Mouse (Mus musculus) 3T3-L1 (cell line): ENCODE data around the gene Ugt1a7c.

Experiments
- DNase-seq: peaks from one replicate; pipeline ENCODE4 v3.0.0-alpha.2; 2015; ENCODE audit warnings: low read depth, low spot score

Gene Ugt1a7c

GRCm38 (mm10) chr1:88195687-88196086 is 100.8 kb downstream of the Ugt1a7c start:
- DNase-seq: no peak

- no peak for DNase-seq
These were observed 102.6 kb downstream of the Ugt1a7c start for GRCm38 (mm10) chr1:88197443-88197842.

- DNase-seq: no peak
These were observed 105.1 kb downstream of the Ugt1a7c start for GRCm38 (mm10) chr1:88199996-88200395.

GRCm38 (mm10) chr1:88200456-88200855 is 105.6 kb downstream of the Ugt1a7c start, which contains the start of gene Ugt1a2:
Gene Ugt1a2, plus strand, starts transcription at chr1:88200601.
- DNase-seq: no peak

GRCm38 (mm10) chr1:88205294-88205922 is 110.5 kb downstream of the Ugt1a7c start, which contains the start of gene Dnajb3:
Gene Dnajb3, minus strand, starts transcription at chr1:88205782.
- no peak for DNase-seq

GRCm38 (mm10) chr1:88206843-88207479 is 112.1 kb downstream of the Ugt1a7c start:
- DNase-seq: no peak

DNA sequence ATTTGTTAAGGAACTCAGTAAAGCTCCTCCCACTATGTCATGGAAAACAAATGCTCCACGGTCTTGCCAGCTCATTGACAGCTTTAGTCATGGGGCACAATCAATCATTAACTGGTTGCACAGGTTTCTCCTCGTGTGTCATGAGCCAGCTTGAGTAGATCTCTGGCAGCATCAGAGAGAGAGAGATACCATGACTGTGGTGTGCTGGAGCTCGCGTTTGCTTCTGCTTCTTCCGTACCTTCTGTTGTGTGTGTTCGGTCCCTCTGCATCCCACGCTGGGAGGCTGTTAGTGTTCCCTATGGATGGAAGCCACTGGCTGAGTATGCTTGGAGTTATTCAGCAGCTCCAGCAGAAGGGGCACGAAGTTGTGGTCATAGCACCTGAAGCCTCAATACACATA is 117.0 kb downstream of the Ugt1a7c start, which contains the start of gene Ugt1a1:
Gene Ugt1a1, plus strand, starts transcription at position 148 of the 400 bp plus-strand sequence.
- DNase-seq: peak; percentile 2

DNA sequence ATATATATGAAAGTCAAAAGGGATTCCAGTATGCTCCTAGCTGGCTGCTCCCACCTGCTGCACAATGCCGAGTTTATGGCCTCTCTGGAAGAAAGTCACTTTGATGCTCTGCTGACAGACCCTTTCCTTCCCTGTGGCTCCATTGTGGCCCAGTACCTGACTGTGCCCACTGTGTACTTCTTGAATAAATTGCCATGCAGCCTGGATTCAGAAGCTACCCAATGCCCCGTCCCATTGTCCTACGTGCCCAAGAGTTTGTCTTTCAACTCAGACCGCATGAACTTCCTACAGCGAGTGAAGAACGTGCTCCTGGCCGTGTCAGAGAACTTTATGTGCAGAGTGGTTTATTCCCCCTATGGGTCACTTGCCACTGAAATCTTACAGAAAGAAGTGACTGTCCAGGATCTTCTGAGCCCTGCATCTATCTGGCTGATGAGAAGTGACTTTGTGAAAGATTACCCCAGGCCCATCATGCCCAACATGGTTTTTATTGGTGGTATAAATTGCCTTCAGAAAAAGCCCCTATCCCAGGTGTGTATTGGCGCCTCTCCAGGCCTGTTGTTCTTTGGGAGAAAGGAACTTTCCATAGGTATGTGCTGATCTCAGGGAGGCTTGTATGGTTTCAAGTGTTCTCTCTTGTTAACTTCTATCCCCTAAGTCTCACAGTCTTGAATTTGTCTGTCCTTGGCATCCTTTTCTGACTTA is 117.6 kb downstream of the Ugt1a7c start:
- DNase-seq: peak; percentile 5

DNA sequence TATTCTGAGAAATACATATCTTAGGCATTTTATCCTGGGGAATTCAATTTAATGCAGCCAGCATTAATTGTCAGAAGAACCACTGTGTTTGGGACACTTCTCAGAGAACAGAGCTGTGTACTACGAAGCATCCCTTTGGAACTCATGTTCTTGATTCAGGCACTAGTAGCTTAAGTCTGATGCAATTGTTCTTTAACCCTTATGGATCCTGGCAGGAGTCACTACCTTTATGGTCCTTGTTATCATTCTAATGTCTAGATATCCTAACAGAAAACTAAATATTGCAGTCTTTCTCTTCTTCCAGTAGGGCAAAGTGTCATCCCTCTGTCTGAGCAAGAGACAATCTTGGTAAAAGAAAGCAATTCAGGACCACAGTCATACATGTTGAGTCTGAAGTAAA is 118.2 kb downstream of the Ugt1a7c start:
- peak; percentile 7 for DNase-seq

DNA sequence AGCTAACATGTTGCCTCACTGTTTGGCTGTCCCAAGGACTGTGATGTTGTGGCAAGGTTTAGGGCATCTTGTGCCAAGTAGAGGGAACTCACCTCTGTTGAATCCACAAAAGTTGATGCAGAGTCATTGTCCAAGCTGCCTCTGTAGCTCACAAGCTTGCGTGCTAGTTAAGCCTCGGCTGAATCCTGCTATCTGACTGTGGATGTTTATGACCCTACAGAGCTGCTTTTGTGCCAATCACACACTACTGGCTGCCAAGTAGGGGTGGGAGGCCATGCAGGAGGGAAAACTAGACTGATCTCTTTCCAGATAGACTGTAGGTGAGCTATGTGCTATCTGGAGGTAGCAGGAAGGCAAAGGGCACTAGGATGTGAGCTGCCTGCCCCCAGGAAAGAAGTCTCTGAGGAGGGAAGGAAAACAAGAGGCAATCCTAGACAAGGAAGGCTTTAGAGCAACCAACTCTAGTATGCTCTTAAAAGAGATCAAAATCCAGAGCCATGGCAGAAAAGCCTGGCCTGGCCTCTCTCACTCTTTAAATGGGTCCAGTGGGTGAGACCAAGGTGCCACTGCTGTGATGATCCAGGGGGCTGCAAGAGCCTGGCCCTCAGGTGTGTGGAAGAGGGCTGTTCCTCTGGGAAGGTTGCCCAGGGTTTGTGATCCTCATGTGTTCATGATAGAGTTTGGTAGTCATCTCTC is 119.1 kb downstream of the Ugt1a7c start:
- peak; percentile 10 for DNase-seq

GRCm38 (mm10) chr1:88214462-88214952 is 119.6 kb downstream of the Ugt1a7c start:
- DNase-seq: peak; percentile 4

DNA sequence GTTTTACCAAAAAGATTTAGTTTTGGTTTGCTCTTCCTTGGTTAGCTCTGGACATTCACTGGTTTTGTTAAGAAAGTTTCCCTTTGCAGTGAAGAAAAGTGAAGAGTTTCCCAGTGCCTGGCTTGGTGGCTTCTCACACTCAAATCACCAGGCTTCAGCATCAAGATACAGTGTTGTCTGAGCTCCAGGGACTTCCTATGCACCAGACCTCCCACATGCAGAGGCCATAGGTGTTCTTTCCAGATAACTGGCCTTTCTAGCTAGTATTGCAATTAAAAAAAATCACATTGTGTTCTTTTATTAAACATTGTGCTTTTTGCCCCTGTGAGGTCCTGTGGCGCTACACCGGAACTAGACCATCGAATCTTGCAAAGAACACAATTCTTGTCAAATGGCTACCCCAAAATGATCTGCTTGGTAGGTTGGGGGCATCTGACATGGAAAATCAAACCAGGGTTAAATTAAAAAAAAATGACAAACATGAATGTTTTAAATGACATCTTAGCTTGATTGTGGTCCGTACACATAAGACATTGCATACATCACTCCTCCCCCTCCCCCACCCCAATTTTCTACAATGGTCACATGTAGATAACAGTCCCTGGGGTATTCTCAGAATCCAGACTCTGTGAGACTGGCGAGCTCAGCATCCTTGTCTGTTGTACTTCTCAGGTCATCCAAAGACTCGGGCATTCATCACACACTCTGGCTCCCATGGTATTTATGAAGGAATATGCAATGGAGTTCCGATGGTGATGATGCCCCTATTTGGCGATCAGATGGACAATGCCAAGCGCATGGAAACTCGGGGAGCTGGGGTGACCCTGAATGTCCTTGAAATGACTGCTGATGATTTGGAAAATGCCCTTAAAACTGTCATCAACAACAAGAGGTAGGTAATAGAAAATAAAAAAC is 120.9 kb downstream of the Ugt1a7c start:
- DNase-seq: peak; percentile 4

- DNase-seq: no peak
These were observed 121.7 kb downstream of the Ugt1a7c start for GRCm38 (mm10) chr1:88216551-88216950.

DNA sequence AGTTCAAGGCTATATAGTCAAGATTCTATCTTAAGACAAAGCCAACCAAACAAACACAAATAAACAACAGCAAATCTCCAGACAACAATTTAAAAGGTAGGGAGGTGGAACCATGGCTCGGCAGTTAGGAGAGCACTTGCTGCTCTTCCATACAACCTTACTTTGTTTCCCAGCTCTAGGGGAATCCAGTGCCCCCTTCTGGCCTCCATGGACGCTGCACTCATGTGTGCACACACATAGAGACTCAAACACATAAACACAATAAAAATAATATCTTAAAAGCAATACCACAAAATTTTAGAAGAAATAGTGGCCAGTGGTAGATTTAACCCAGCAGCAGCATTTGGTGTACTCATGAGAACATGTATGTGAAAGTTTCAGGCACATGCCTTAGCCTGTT is 122.3 kb downstream of the Ugt1a7c start:
- peak; percentile 11 for DNase-seq

DNA sequence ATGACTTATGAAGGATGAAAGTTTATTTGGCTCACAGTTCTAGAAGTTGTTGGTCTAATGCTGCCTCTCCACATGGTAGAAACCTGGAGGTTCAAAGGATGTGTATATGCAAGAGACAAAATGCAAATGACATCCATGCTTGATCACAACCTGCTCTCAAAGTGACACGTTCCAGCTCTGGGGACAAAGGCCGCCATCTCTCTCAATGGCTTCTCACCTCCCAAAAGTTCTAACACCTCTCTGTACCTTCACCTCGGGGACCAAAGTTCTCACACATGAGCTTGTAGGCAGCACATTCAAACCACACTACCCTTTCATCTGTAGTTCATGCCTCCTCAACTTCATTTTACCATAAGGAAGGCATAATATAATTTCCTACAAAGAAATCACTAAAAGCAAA is 122.7 kb downstream of the Ugt1a7c start:
- peak; percentile 3 for DNase-seq

GRCm38 (mm10) chr1:88218051-88218450 is 123.2 kb downstream of the Ugt1a7c start:
- DNase-seq: no peak

DNA sequence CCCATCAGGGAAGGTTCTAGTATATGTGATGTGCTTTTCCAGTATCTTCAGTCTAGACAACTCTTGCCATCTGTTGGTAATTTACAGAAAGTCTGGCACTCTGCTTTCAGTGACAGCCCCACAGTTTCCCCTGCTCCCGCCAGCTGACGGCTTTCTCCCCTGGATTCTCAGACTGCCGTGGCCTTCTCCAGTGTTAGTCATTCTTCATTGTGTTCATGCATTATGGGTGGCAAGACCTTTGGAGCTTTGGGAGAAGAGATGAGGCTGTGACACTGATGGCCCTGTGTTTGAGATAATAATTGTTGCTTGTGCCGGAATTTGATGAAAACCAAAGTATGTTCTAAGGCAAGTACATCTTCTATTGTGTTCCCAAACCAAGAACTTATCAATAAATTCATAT is 123.7 kb downstream of the Ugt1a7c start:
- DNase-seq: no peak

DNA sequence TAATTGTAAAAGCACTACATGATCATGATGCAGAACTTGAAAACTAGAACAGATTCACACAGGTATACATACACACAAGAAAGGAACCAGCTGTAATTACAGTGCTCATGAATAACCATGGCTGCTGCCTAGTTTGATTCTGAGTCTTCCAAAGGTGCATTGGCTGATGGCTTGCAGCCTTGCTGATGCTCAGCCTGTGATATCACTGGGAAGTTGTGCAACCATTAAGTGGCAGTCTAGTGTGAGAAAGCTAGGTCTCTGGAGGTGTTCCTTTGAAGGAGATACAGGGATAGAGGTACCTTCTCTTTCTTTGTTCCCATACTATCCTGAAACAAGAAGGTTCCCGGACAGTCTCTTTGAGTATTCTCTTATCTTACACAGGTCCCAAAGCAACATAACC is 124.2 kb downstream of the Ugt1a7c start:
- DNase-seq: no peak

GRCm38 (mm10) chr1:88220336-88220735 is 125.5 kb downstream of the Ugt1a7c start:
- DNase-seq: no peak

DNA sequence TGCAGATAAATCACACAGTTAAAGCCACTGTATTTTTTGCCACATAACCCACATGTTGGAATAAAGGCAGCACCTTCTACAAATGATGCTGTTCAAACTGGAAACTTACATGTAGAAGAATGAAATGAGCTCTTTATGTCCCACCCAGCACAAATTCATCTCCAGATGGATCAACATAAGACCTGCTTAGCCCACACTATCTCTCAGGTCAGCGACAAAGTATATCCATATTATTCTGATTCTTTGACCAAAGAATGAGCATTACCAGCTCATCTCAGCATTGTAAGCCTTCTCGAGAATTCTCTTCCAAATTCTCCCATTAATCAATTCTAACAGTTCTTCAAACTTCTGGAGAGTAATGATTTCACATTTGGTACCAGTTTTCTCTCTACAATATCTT is 127.4 kb downstream of the Ugt1a7c start:
- DNase-seq: no peak
